Mouse (Mus musculus): ENCODE measurements around the gene Ssbp3. TPM values are rescaled to one million over a fixed set of nuclear protein-coding genes. Genes with fewer than 3 reads are reported as not detected.

Ssbp3 gene
- polyA plus RNA-seq, 1 experiment from 2014 or later = 173 TPM

GRCm38 (mm10) chr4:106881101-106881500 lies 29.4 kb upstream of the Ssbp3 start:
- no peak for ATAC-seq
- 86% methylated on average over 6 of the region's 6 CpGs for WGBS
- Histone ChIP-seq H3K4me2 (no peak overlapping the region), H3K36me3 (ENCODE audit: poor library complexity, severe bottlenecking) (no peaks in the 10 kb centered on the region), H3K27me3 (no peaks in the 10 kb centered on the region), H3K4me3 (no peak overlapping the region), H3K27ac (no peak overlapping the region), H3K4me1 (no peaks in the 10 kb centered on the region), H3K9ac (no peak overlapping the region), H3K9me3 (replicated peaks) (no peaks in the 10 kb centered on the region)

- Histone ChIP-seq H3K4me1 (no peaks in the 10 kb centered on the region), H3K4me2 (no peak overlapping the region), H3K27ac (no peak overlapping the region), H3K9me3 (replicated peaks) (no peaks in the 10 kb centered on the region), H3K36me3 (ENCODE audit: poor library complexity, severe bottlenecking) (no peaks in the 10 kb centered on the region), H3K9ac (no peak overlapping the region), H3K4me3 (no peak overlapping the region), H3K27me3 (no peaks in the 10 kb centered on the region)
- 74% methylated on average over 2 of the region's 2 CpGs for WGBS
- no peak for ATAC-seq
These were observed 27.4 kb upstream of the Ssbp3 start for GRCm38 (mm10) chr4:106883149-106883548.

- no peak for ATAC-seq
- H3K4me2 ChIP-seq = no peak overlapping the region
- H3K36me3 ChIP-seq (ENCODE audit: poor library complexity, severe bottlenecking) = no peaks in the 10 kb centered on the region
- no peak overlapping the region for H3K9ac ChIP-seq
- H3K4me1 ChIP-seq = no peaks in the 10 kb centered on the region
- 80% methylated on average over 10 of the region's 10 CpGs for WGBS
- H3K27me3 ChIP-seq = no peaks in the 10 kb centered on the region
- no peaks in the 10 kb centered on the region for H3K9me3 ChIP-seq (replicated peaks)
- H3K27ac ChIP-seq = no peak overlapping the region
- no peak overlapping the region for H3K4me3 ChIP-seq
These were observed 24.0 kb upstream of the Ssbp3 start for GRCm38 (mm10) chr4:106886307-106887085.

- Histone ChIP-seq H3K9ac (no peak overlapping the region), H3K4me2 (no peak overlapping the region), H3K4me1 (0 out of 2 replicates have a peak, but pooled peaks cover 4% of the 10 kb centered on the region), H3K36me3 (ENCODE audit: poor library complexity, severe bottlenecking) (no peaks in the 10 kb centered on the region), H3K9me3 (replicated peaks) (peaks cover 8% of the 10 kb centered on the region; the same call in 1 of the 2 replicates), H3K4me3 (no peak overlapping the region), H3K27ac (no peak overlapping the region), H3K27me3 (no peaks in the 10 kb centered on the region)
- WGBS = 97% methylated on average over 8 of the region's 8 CpGs
- ATAC-seq = no peak
These were observed 14.4 kb upstream of the Ssbp3 start for GRCm38 (mm10) chr4:106896086-106896485.

GRCm38 (mm10) chr4:106898923-106899322 lies 11.6 kb upstream of the Ssbp3 start:
- ATAC-seq = peak; percentile 50; the same call in 1 of the 2 replicates
- no peak overlapping the region for H3K27ac ChIP-seq
- no peaks in the 10 kb centered on the region for H3K36me3 ChIP-seq (ENCODE audit: poor library complexity, severe bottlenecking)
- 0 out of 2 replicates have a peak, but pooled peaks cover 4% of the 10 kb centered on the region for H3K4me1 ChIP-seq
- H3K9ac ChIP-seq = no peak overlapping the region
- no peaks in the 10 kb centered on the region for H3K27me3 ChIP-seq
- no peaks in the 10 kb centered on the region for H3K9me3 ChIP-seq (replicated peaks)
- 60% methylated on average over 5 of the region's 5 CpGs for WGBS
- H3K4me3 ChIP-seq = no peak overlapping the region
- H3K4me2 ChIP-seq = no peak overlapping the region

GRCm38 (mm10) chr4:106899471-106899870 lies 11.0 kb upstream of the Ssbp3 start:
- Histone ChIP-seq H3K4me1 (0 out of 2 replicates have a peak, but pooled peaks cover 4% of the 10 kb centered on the region), H3K4me3 (no peak overlapping the region), H3K4me2 (no peak overlapping the region), H3K9me3 (replicated peaks) (no peaks in the 10 kb centered on the region), H3K27ac (no peak overlapping the region), H3K27me3 (no peaks in the 10 kb centered on the region), H3K9ac (no peak overlapping the region), H3K36me3 (ENCODE audit: poor library complexity, severe bottlenecking) (no peaks in the 10 kb centered on the region)
- 87% methylated on average over 3 of the region's 3 CpGs for WGBS
- no peak for ATAC-seq

GRCm38 (mm10) chr4:106900718-106901117 lies 9.8 kb upstream of the Ssbp3 start:
- Histone ChIP-seq H3K4me2 (no peak overlapping the region), H3K9ac (no peak overlapping the region), H3K9me3 (replicated peaks) (no peaks in the 10 kb centered on the region), H3K4me1 (0 out of 2 replicates have a peak, but pooled peaks cover 4% of the 10 kb centered on the region), H3K27me3 (no peaks in the 10 kb centered on the region), H3K4me3 (no peak overlapping the region), H3K36me3 (ENCODE audit: poor library complexity, severe bottlenecking) (no peaks in the 10 kb centered on the region), H3K27ac (no peak overlapping the region)
- WGBS = 29% methylated on average over 6 of the region's 6 CpGs
- ATAC-seq = no peak

- Histone ChIP-seq H3K4me2 (no peak overlapping the region), H3K9ac (no peak overlapping the region), H3K27ac (no peak overlapping the region), H3K4me3 (no peak overlapping the region), H3K36me3 (ENCODE audit: poor library complexity, severe bottlenecking) (no peaks in the 10 kb centered on the region), H3K27me3 (no peaks in the 10 kb centered on the region), H3K4me1 (0 out of 2 replicates have a peak, but pooled peaks cover 4% of the 10 kb centered on the region), H3K9me3 (replicated peaks) (no peaks in the 10 kb centered on the region)
- WGBS = 70% methylated on average over 3 of the region's 3 CpGs
- no peak for ATAC-seq
These were observed 8.9 kb upstream of the Ssbp3 start for GRCm38 (mm10) chr4:106901610-106902009.

- WGBS = 76% methylated on average over 8 of the region's 8 CpGs
- no peak overlapping the region for H3K4me2 ChIP-seq
- H3K36me3 ChIP-seq (ENCODE audit: poor library complexity, severe bottlenecking) = no peaks in the 10 kb centered on the region
- no peak for ATAC-seq
- no peaks in the 10 kb centered on the region for H3K27me3 ChIP-seq
- no peaks in the 10 kb centered on the region for H3K9me3 ChIP-seq (replicated peaks)
- 0 out of 2 replicates have a peak, but pooled peaks cover 4% of the 10 kb centered on the region for H3K4me1 ChIP-seq
- no peak overlapping the region for H3K27ac ChIP-seq
- H3K9ac ChIP-seq = no peak overlapping the region
- no peak overlapping the region for H3K4me3 ChIP-seq
These were observed 8.3 kb upstream of the Ssbp3 start for GRCm38 (mm10) chr4:106902157-106902556.

GRCm38 (mm10) chr4:106905898-106906297 lies 4.6 kb upstream of the Ssbp3 start:
- Histone ChIP-seq H3K9ac (no peak overlapping the region), H3K4me3 (no peak overlapping the region), H3K27me3 (no peaks in the 10 kb centered on the region), H3K9me3 (replicated peaks) (no peaks in the 10 kb centered on the region), H3K36me3 (ENCODE audit: poor library complexity, severe bottlenecking) (no peaks in the 10 kb centered on the region), H3K27ac (no peak overlapping the region), H3K4me1 (peaks cover 28% of the 10 kb centered on the region), H3K4me2 (no peak overlapping the region)
- WGBS = 92% methylated on average over 3 of the region's 3 CpGs
- ATAC-seq = no peak

- Histone ChIP-seq H3K4me1 (peaks cover 29% of the 10 kb centered on the region), H3K36me3 (ENCODE audit: poor library complexity, severe bottlenecking) (no peaks in the 10 kb centered on the region), H3K4me2 (0 out of 2 replicates have a peak overlapping the region, but pooled peaks have one; percentile 2), H3K4me3 (no peak overlapping the region), H3K9ac (peak overlapping the region; percentile 23; the same call in 1 of the 2 replicates), H3K27me3 (no peaks in the 10 kb centered on the region), H3K9me3 (replicated peaks) (no peaks in the 10 kb centered on the region), H3K27ac (no peak overlapping the region)
- no peak for ATAC-seq
- WGBS = 20% methylated on average over 17 of the region's 17 CpGs
These were observed 2.6 kb upstream of the Ssbp3 start for GRCm38 (mm10) chr4:106907701-106908425.

- Histone ChIP-seq H3K9me3 (replicated peaks) (no peaks in the 10 kb centered on the region), H3K9ac (no peak overlapping the region), H3K4me1 (peaks cover 35% of the 10 kb centered on the region), H3K4me3 (no peak overlapping the region), H3K36me3 (ENCODE audit: poor library complexity, severe bottlenecking) (no peaks in the 10 kb centered on the region), H3K27ac (peak overlapping the region; percentile 94), H3K27me3 (no peaks in the 10 kb centered on the region), H3K4me2 (0 out of 2 replicates have a peak overlapping the region, but pooled peaks have one; percentile 94)
- 41% methylated on average over 3 of the region's 3 CpGs for WGBS
- no peak for ATAC-seq
These were observed 2.1 kb upstream of the Ssbp3 start for GRCm38 (mm10) chr4:106908426-106908809.
